Mouse (Mus musculus): Measurements from ENCODE around the gene Sox6.
"Not testable (repeated sequence)": the region's sequence is repeated elsewhere in the genome, so short reads cannot be mapped to it uniquely, and the experiment has no call there.

Sox6 gene

GRCm38 (mm10) chr7:116038511-116038910, at the start of gene Sox6:
TSS of gene Sox6 (minus strand) at chr7:116038796.
- DNase-seq (ENCODE audit: low read depth): no peak

GRCm38 (mm10) chr7:116084366-116084765, 45.8 kb upstream of the Sox6 start, which contains the start of gene Gm4353:
TSS of gene Gm4353 (minus strand) at chr7:116084635.
- DNase-seq (ENCODE audit: low read depth): not testable (repeated sequence)

GRCm38 (mm10) chr7:116060739-116061138, 22.1 kb upstream of the Sox6 start:
- DNase-seq (ENCODE audit: low read depth): peak; percentile 12

GRCm38 (mm10) chr7:116040470-116041019, 1.9 kb upstream of the Sox6 start:
- DNase-seq (ENCODE audit: low read depth): no peak

GRCm38 (mm10) chr7:116039538-116040466, 1.2 kb upstream of the Sox6 start:
- DNase-seq (ENCODE audit: low read depth): peak; percentile 40

GRCm38 (mm10) chr7:116039196-116039537, 571 bp upstream of the Sox6 start, which contains the start of gene 1110004F10Rik:
TSS of gene 1110004F10Rik (plus strand) at chr7:116039397.
- no peak for DNase-seq (ENCODE audit: low read depth)

- no peak for DNase-seq (ENCODE audit: low read depth)
These were observed 572 bp downstream of the Sox6 start for GRCm38 (mm10) chr7:116038024-116038423.

- DNase-seq (ENCODE audit: low read depth): no peak
These were observed 1.7 kb downstream of the Sox6 start for GRCm38 (mm10) chr7:116036591-116037555.

- no peak for DNase-seq (ENCODE audit: low read depth)
These were observed 3.1 kb downstream of the Sox6 start for GRCm38 (mm10) chr7:116035504-116035903.

- DNase-seq (ENCODE audit: low read depth): no peak
These were observed 4.3 kb downstream of the Sox6 start for GRCm38 (mm10) chr7:116034282-116034758.

- DNase-seq (ENCODE audit: low read depth): no peak
These were observed 5.0 kb downstream of the Sox6 start for GRCm38 (mm10) chr7:116033371-116034241.

GRCm38 (mm10) chr7:116032596-116033307, 5.8 kb downstream of the Sox6 start:
- peak; percentile 22 for DNase-seq (ENCODE audit: low read depth)

GRCm38 (mm10) chr7:116031718-116032595, 6.6 kb downstream of the Sox6 start:
- DNase-seq (ENCODE audit: low read depth): no peak

GRCm38 (mm10) chr7:116031388-116031717, 7.2 kb downstream of the Sox6 start:
- no peak for DNase-seq (ENCODE audit: low read depth)

- DNase-seq (ENCODE audit: low read depth): no peak
These were observed 7.8 kb downstream of the Sox6 start for GRCm38 (mm10) chr7:116030597-116031387.

- DNase-seq (ENCODE audit: low read depth): no peak
These were observed 8.6 kb downstream of the Sox6 start for GRCm38 (mm10) chr7:116029991-116030390.

- no peak for DNase-seq (ENCODE audit: low read depth)
These were observed 35.9 kb downstream of the Sox6 start for GRCm38 (mm10) chr7:116002726-116003125.

- no peak for DNase-seq (ENCODE audit: low read depth)
These were observed 50.4 kb downstream of the Sox6 start for GRCm38 (mm10) chr7:115988109-115988779.
